Mouse (Mus musculus): Measurements from ENCODE around the gene Rab14. TPM values are rescaled to one million over a fixed set of nuclear protein-coding genes. Genes with fewer than 3 reads are reported as not detected.

The Rab14 gene
- polyA plus RNA-seq, 1 experiment from 2014 or later, result 286 TPM

DNA sequence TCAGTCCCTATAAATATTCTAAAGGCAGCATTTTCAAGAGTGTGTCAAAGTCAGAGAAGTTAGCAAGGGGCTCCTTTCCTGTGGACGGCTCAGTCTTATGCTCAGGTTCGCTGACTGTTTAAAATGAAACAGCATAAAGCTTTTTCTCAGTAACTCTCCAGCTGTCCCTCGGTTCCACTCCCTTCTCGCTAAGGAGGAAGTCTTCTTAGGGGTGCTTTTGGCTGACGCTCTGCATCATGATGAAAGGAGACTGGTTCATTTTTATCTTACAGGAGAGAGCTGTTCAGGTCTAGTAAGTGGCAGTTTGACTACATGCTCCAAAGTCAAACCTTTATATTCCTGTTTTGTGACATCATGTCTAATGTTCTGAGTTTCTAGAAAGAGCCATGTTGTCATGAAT, 12.0 kb downstream of the Rab14 start:
- WGBS, result 91% methylated on average over 5 of the region's 5 CpGs
- Histone ChIP-seq H3K27me3 (ENCODE audit: insufficient read depth, poor library complexity, severe bottlenecking) (no peaks in the 10 kb centered on the region), H3K4me3 (no peak overlapping the region), H3K36me3 (peaks cover 78% of the 10 kb centered on the region), H3K4me1 (replicated peaks) (no peaks in the 10 kb centered on the region), H3K27ac (no peak overlapping the region), H3K9me3 (no peaks in the 10 kb centered on the region)
- no peak for DNase-seq (ENCODE audit: low spot score)

DNA sequence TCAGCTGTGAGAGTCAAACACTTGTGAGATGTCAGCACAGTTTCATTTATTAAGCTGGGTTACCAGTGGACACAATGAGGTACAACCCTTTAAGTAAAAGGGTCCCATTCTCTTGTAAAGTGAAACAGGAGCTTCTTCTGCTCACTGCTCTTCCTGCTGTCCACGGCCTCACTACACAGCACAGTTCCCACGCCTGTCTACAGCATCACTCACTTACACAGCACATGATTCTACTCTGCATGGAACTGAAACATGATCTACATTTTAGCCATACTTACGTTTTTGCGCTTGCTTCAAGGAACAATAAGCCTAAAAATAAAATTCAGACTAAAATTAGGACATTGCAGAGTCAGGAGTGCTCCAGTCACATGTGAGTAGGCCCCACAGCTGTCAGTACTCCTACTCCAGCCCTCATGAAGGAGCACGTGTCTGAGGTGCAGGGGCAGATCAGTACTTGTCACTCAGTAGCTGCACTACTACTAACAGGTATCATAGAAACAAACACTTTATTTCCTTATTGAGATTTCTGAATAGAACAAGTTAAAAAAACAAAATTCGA, 17.7 kb downstream of the Rab14 start:
- no peaks in the 10 kb centered on the region for H3K27me3 ChIP-seq (ENCODE audit: insufficient read depth, poor library complexity, severe bottlenecking)
- 93% methylated on average over 6 of the region's 6 CpGs for WGBS
- H3K9me3 ChIP-seq, result no peaks in the 10 kb centered on the region
- DNase-seq (ENCODE audit: low spot score), result no peak
- no peak overlapping the region for H3K4me3 ChIP-seq
- H3K4me1 ChIP-seq (replicated peaks), result no peaks in the 10 kb centered on the region
- peaks cover 98% of the 10 kb centered on the region for H3K36me3 ChIP-seq
- H3K27ac ChIP-seq, result no peak overlapping the region

DNA sequence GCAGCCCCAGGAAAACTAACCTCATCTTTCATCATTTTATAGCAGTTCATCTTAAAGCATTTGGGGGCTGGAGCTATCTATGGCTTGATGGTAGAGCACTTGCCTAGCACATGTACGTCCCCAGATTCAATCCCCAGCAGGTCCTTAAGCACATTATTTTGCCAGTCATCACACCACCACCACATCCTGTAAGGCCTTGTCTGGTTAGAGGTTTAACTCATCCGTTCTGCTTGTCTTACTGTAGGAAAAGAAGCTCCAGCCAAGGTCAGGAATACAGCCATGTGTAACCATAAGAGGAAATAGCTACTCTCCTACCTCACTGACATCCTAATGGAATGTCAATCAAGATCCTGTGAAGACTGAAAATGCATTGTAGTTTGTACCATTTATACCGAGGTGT, 22.8 kb downstream of the Rab14 start:
- no peaks in the 10 kb centered on the region for H3K4me1 ChIP-seq (replicated peaks)
- H3K4me3 ChIP-seq, result no peak overlapping the region
- no peak for DNase-seq (ENCODE audit: low spot score)
- 92% methylated on average over 3 of the region's 3 CpGs for WGBS
- H3K36me3 ChIP-seq, result peaks cover 100% of the 10 kb centered on the region
- no peaks in the 10 kb centered on the region for H3K27me3 ChIP-seq (ENCODE audit: insufficient read depth, poor library complexity, severe bottlenecking)
- H3K27ac ChIP-seq, result no peak overlapping the region
- H3K9me3 ChIP-seq, result no peaks in the 10 kb centered on the region

DNA sequence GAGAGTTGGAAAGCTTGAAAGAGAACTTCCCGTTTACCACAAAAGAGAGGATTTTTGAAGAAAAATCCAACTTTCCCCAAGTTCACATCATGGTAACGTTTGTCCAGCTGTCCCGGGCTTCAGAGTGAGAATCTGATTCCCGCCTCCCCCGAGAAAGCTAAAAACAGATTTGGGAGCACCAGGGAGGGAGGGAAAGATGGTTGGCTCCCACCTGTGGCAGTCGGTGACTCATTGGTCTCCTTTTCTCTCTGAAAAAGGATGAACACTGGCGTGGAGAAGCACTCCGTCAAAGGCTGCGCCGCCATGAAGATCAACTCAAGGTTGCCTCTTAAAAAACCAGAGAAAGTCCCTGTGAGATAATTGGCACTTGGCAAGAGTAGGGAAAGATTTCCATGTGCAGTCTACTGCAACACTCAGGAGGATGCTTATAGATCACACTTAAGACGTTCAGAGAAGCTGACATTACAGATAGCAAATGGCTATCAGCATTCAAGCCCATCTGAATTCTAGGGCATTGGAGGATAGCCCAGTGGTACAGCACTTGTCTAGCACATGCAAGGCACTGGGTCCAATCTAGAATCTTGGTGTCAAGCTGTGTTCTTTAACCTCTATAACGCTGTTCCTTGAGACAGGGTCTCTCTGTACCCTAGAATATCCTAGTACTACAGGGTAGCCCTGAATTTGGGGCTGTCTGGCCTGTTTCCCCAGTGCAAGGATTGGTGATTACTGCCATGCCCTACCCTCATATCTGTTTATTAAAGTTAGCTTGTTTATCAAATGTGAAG, 25.4 kb downstream of the Rab14 start:
- Histone ChIP-seq H3K4me1 (replicated peaks) (no peaks in the 10 kb centered on the region), H3K36me3 (peaks cover 100% of the 10 kb centered on the region), H3K27me3 (ENCODE audit: insufficient read depth, poor library complexity, severe bottlenecking) (no peaks in the 10 kb centered on the region), H3K9me3 (no peaks in the 10 kb centered on the region), H3K27ac (no peak overlapping the region), H3K4me3 (no peak overlapping the region)
- no peak for DNase-seq (ENCODE audit: low spot score)
- 91% methylated on average over 12 of the region's 12 CpGs for WGBS

DNA sequence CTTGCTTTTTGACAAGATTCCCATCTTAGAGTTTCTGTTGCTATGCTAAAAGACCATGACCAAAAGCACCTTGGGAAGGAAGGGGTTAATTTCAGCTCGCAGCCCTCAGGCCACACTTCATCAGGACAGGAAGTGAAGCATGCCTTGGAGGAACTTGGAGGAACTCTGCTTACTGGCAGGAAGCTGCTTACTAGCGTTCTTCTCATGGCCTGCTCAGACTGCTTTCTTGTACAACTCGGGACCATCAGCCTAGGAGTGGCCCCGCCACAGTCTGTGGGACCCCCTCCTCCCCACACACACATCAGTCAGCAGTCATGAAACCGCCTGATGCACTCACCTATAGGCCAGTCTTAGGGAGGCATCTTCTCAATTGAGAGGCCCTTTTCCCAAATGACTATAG, 26.8 kb downstream of the Rab14 start:
- Histone ChIP-seq H3K27me3 (ENCODE audit: insufficient read depth, poor library complexity, severe bottlenecking) (no peaks in the 10 kb centered on the region), H3K36me3 (peaks cover 100% of the 10 kb centered on the region), H3K4me3 (no peak overlapping the region), H3K4me1 (replicated peaks) (no peaks in the 10 kb centered on the region), H3K27ac (no peak overlapping the region), H3K9me3 (no peaks in the 10 kb centered on the region)
- WGBS, result 63% methylated on average over 5 of the region's 5 CpGs
- DNase-seq (ENCODE audit: low spot score), result no peak

DNA sequence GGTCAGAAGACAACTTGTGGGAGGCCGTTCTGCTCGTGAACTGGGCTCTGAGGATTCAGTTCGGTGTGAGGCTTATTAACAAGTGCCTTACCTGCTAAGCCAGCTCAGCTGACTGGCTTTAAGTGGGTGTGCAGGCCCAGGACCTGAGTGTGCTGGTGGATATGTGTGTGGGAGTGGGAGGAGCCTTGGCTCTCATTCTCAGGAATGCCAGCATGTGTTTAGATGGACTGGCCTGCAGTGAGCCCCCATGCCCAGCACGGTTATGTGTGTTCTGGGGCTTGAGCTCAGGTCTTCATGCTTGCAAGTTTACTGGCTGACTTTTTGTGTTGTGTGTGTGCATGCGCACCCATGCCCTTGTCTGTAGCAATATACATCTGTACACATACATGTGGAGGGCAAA, 27.3 kb downstream of the Rab14 start:
- Histone ChIP-seq H3K4me3 (no peak overlapping the region), H3K36me3 (peaks cover 100% of the 10 kb centered on the region), H3K27ac (no peak overlapping the region), H3K9me3 (no peaks in the 10 kb centered on the region), H3K27me3 (ENCODE audit: insufficient read depth, poor library complexity, severe bottlenecking) (no peaks in the 10 kb centered on the region), H3K4me1 (replicated peaks) (no peaks in the 10 kb centered on the region)
- WGBS, result 91% methylated on average over 5 of the region's 5 CpGs
- DNase-seq (ENCODE audit: low spot score), result no peak

DNA sequence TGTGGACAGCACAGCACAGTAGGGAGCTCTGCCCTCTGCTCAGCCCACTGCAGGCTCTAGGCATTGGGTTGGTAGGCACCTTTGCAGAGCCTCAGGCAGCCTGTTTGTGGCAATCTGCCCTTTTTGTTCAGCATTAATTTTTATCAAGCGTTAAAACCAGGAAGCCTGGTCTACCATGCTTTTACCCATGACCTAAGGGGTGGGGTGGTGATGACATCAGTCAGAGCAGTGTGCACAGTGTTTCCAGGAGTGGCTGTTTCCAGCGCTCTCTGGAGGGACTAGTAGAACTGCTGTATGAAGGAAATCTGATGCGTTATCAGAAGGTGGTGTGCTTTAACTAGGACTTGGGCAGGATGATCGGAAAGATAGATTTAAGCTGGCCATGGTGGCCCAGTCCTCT, 28.7 kb downstream of the Rab14 start:
- WGBS, result 95% methylated on average over 4 of the region's 4 CpGs
- no peaks in the 10 kb centered on the region for H3K9me3 ChIP-seq
- H3K36me3 ChIP-seq, result peaks cover 100% of the 10 kb centered on the region
- no peaks in the 10 kb centered on the region for H3K27me3 ChIP-seq (ENCODE audit: insufficient read depth, poor library complexity, severe bottlenecking)
- no peaks in the 10 kb centered on the region for H3K4me1 ChIP-seq (replicated peaks)
- no peak for DNase-seq (ENCODE audit: low spot score)
- no peak overlapping the region for H3K4me3 ChIP-seq
- no peak overlapping the region for H3K27ac ChIP-seq

DNA sequence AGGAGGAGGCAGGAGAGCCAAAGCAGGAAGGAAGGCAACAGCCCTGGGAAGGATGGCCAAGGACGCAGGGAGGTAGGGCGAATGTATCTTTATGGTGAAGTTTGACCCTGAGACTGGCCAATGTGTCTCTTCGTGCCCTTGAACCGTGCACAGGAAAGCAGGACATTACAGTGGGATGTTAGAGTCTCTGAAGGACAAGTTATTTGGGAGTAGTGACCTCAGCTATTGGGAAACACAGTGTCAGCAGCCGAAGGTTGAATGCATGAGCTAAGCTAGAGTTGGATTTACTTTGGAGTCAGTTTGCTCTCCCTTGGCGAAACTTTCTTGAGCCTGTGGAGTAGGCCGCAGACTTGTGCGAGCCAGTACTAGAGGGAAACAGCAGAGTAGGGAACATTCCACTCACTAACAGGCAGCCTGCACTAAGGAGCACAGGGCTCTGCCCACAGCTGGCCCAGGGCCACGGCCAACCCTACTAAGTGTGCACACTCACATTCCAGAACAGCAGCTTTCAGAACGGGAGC, 29.5 kb downstream of the Rab14 start:
- H3K27me3 ChIP-seq (ENCODE audit: insufficient read depth, poor library complexity, severe bottlenecking), result no peaks in the 10 kb centered on the region
- H3K4me1 ChIP-seq (replicated peaks), result no peaks in the 10 kb centered on the region
- WGBS, result 93% methylated on average over 10 of the region's 10 CpGs
- H3K36me3 ChIP-seq, result peaks cover 100% of the 10 kb centered on the region
- no peak overlapping the region for H3K4me3 ChIP-seq
- no peak overlapping the region for H3K27ac ChIP-seq
- H3K9me3 ChIP-seq, result no peaks in the 10 kb centered on the region
- DNase-seq (ENCODE audit: low spot score), result no peak

DNA sequence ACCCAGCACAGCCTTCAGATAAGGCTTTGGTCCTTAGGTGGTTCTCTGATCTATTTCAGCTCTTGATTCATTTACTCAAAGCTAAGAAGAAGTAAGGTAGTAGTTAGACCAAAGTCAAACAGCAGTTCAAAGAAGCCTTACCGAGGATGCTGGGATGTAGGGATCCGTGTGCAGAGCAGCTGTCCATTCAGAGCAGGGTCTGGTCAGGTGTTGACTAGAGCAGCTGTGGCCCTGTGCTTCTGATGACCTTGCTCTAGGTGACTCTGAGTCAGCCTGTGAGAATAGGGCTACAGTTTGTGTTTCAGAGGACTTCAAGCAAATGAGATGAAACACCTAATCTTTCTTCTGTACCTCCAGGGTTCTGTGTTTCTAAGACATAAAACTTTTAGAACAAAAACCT, 31.5 kb downstream of the Rab14 start:
- DNase-seq (ENCODE audit: low spot score), result no peak
- Histone ChIP-seq H3K27ac (no peak overlapping the region), H3K9me3 (no peaks in the 10 kb centered on the region), H3K4me3 (no peak overlapping the region), H3K4me1 (replicated peaks) (no peaks in the 10 kb centered on the region), H3K36me3 (peaks cover 98% of the 10 kb centered on the region), H3K27me3 (ENCODE audit: insufficient read depth, poor library complexity, severe bottlenecking) (no peaks in the 10 kb centered on the region)
- 93% methylated on average over 2 of the region's 2 CpGs for WGBS

DNA sequence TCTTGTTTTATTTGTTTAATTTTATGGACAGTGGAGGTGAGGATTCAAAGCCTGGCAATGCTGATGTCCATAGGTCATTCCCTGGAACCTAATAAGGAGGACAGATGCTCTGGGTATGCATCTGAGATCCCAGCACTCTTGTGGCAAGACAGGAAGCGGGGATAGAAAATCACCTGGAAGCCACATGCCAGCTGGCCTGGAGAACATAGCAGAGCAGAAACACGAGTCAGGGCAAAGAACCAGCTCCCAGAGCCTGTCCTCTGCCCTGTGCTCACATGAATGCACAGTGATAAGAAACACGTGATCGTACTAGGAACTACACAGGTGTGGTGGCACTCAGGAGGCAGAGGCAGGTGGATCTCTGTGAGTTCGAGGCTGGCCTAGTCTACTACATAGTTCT, 34.1 kb downstream of the Rab14 start:
- H3K36me3 ChIP-seq, result peaks cover 98% of the 10 kb centered on the region
- 89% methylated on average over 5 of the region's 5 CpGs for WGBS

DNA sequence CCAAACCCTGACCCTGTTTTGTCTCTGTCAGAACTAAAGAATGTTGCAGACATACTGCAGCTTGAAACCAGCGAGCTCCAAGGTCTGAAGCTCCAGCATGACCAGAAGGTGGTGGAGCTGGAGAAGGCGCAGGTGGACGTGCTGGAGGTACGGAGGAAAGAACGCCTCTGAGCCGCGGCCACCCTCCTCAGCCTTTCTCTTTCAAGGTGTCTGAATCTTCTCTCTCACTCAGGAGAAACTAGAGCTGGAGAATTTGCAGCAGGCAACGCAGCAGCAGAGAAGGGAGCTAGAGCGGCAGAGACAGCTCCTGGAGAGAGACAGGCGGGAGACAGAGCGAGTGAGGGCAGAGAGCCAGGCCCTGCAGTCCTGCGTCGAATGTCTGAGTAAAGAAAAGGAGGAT, 35.5 kb downstream of the Rab14 start:
- no peaks in the 10 kb centered on the region for H3K4me1 ChIP-seq (replicated peaks)
- DNase-seq (ENCODE audit: low spot score), result no peak
- H3K36me3 ChIP-seq, result peaks cover 91% of the 10 kb centered on the region
- H3K27ac ChIP-seq, result no peak overlapping the region
- WGBS, result 93% methylated on average over 13 of the region's 13 CpGs
- no peaks in the 10 kb centered on the region for H3K27me3 ChIP-seq (ENCODE audit: insufficient read depth, poor library complexity, severe bottlenecking)
- H3K4me3 ChIP-seq, result no peak overlapping the region
- no peaks in the 10 kb centered on the region for H3K9me3 ChIP-seq

More for the DNA sequence above, 34.1 kb downstream of the Rab14 start:
- no peak for DNase-seq (ENCODE audit: low spot score)
- Histone ChIP-seq H3K27ac (no peak overlapping the region), H3K4me3 (no peak overlapping the region), H3K4me1 (replicated peaks) (no peaks in the 10 kb centered on the region), H3K9me3 (no peaks in the 10 kb centered on the region), H3K27me3 (ENCODE audit: insufficient read depth, poor library complexity, severe bottlenecking) (no peaks in the 10 kb centered on the region)

DNA sequence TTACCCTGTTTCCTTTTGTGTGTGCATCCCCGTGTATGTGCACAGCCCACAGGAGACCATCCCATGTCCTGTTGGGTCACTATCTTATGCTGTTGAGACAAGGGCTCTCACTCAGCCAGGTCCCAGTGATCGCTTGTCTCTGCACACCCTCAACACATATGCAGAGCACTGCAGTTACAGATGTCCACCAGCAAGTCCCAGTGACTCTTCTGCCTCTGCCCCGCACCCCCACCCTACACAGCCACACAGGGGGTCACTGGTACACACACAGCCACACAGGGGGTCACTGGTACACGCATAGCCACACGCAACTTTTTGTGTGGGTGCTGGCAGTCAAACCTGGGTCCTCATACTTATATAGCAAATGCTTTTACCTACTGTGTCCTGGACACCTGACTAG, 37.5 kb downstream of the Rab14 start:
- Histone ChIP-seq H3K4me1 (replicated peaks) (no peaks in the 10 kb centered on the region), H3K27ac (no peak overlapping the region), H3K27me3 (ENCODE audit: insufficient read depth, poor library complexity, severe bottlenecking) (no peaks in the 10 kb centered on the region), H3K4me3 (no peak overlapping the region), H3K9me3 (no peaks in the 10 kb centered on the region), H3K36me3 (peaks cover 91% of the 10 kb centered on the region)
- no peak for DNase-seq (ENCODE audit: low spot score)
- 91% methylated on average over 5 of the region's 5 CpGs for WGBS

DNA sequence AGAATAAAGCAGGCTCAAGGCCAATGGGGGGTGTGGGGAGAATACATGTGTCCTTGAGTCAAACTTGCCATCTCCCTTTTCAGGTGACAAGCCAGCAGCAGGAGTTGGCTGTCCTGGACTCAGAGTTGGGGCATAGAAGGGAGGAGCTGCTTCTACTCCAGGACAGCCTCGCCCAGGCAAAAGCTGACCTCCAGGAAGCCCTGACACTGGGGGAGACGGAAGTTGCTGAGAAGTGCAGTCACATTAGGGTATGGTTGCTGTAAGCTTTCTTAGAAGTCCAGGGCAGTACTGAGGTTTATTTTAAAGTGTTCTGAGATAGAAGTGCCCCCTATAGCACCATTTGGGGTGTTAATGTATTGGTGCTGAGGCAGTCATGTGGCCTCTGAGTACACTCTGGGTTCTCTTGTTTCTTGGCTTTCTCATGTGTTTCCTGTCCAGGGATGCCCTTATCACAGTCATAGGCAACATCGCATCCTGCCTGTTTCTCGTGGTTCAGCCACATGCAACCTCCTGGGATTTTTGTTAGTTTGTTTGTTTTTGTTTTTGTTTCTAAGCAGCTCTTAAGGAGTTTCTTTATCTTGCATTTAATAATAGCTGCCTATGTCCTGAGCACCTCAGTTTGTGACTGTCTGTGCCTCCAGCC, 39.0 kb downstream of the Rab14 start:
- WGBS, result 81% methylated on average over 4 of the region's 4 CpGs
- Histone ChIP-seq H3K27ac (no peak overlapping the region), H3K4me3 (no peak overlapping the region), H3K27me3 (ENCODE audit: insufficient read depth, poor library complexity, severe bottlenecking) (no peaks in the 10 kb centered on the region), H3K9me3 (no peaks in the 10 kb centered on the region), H3K4me1 (replicated peaks) (no peaks in the 10 kb centered on the region), H3K36me3 (peaks cover 91% of the 10 kb centered on the region)
- DNase-seq (ENCODE audit: low spot score), result no peak
